Mouse (Mus musculus): ENCODE data around the gene 1700016H13Rik.
A peak's percentile ranks its signal among the peaks of the same experiment; 100 is the strongest.

The 1700016H13Rik gene

DNA sequence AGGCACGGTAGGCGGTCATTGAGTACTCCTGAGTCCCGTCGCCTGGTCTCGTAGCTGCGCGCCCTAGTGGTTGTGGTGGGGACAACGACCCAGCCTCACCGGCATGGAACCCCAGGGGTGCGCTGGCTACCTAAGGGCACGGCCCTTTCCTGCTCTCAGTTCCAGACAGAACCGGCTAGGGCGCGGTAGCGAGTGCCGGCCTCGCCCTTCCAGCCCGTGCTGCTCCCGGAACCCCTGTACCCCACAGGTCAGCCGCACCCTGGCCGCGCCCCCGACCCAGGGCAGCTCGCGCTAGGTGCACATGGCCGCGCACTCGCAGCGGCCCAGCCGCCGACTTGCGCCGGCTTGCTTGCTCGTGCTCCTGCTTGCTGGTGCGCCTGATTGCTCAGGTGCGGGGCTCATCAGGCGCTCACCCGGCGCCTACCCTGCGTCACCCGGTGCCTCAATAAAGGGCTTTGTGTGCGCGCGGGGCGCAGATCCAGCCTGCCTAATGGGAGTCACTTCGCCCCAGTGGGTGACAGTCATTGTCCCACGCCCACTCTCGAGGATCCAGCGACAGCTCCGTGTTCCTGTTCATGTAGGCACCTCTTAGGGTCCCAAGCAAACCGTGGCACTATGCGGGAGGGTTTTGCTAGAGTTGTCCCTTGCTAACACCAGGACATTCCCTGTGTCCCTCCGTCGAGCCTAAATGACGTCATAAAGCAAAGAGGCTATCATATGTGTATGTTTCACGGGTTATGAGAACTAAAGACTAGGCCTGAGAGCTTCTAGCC is at the start of gene 1700016H13Rik:
TSS of gene 1700016H13Rik (minus strand) at position 665 of the 773 bp plus-strand sequence.
- DNase-seq (ENCODE audit: extremely low spot score, low spot score), result peak; percentile 84

DNA sequence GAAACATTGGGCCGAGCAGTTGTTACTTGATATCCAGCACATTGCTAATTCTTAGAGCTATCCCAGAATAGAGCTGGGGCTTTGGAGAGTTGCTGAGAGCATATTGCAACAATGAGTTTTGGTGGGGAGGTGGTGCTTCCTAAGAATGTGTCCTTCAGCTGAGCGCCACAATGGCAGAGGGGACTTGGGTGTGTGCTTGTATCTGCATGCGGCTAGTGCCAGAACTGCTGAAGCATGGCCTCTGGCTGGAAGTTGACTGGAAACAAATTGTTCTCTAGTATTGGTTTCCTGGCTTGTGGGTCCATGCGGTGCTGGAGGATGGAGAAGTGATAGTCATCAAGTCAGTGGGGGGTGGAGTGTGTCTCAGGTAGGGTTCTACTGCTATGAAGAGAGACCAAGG is 49.5 kb upstream of the 1700016H13Rik start:
- no peak for DNase-seq (ENCODE audit: extremely low spot score, low spot score)

DNA sequence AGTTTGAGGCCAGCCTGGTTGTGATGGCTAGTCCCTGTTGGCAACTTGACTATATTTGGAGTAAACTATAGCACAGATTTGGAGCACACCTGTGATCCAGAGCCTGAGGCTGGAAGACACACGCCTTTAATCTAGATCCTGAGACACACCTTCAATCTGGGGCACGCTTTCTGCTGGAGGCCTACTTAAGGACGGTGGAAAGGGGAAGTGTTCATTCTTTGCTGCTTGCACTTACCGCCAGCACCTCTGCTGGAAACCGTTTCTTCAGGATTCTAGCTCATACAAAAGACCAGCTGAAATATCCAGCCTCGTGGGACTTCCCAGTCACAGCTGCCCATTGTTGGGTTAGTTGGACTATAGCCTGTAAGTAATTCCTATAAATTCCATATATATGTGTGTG is 46.7 kb upstream of the 1700016H13Rik start:
- DNase-seq (ENCODE audit: extremely low spot score, low spot score), result no peak

DNA sequence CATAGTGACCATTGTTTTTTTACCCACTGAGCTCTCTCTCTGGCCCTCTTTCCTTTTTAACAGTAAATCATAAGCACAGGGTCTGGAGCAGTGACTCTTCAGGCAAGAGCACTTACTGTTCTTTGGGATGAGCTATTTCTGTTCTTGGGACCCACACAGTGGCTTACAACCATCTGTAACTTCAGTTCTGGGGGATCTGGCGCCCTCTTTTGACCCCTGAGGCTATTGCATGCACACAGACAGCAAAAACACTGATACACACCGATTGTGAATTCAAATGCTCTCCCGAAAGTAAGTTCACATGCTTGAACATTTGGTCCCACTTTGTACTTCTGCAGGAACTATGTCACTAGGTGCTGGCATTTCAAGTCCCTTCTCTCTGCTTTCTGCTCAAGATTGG is 45.7 kb upstream of the 1700016H13Rik start:
- no peak for DNase-seq (ENCODE audit: extremely low spot score, low spot score)

DNA sequence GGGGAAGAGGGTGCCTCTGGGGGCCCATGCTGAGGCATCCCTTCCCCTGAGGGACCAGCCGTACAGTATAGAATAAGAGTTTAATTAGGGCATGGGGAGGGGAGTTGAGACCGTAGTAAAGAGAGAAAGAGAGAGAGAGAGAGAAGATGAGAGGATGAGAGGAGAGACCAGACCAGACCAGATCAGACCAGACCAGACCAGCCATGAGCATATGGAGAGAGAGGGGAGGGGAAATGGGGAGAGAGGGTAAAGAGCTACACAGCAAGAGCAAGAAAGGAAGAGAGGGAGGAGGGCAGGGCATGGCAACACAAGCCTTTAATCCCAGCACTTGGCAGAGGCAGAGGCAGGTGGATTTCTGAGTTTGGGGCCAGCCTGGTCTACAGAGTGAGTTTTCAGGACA is 44.9 kb upstream of the 1700016H13Rik start:
- no peak for DNase-seq (ENCODE audit: extremely low spot score, low spot score)

DNA sequence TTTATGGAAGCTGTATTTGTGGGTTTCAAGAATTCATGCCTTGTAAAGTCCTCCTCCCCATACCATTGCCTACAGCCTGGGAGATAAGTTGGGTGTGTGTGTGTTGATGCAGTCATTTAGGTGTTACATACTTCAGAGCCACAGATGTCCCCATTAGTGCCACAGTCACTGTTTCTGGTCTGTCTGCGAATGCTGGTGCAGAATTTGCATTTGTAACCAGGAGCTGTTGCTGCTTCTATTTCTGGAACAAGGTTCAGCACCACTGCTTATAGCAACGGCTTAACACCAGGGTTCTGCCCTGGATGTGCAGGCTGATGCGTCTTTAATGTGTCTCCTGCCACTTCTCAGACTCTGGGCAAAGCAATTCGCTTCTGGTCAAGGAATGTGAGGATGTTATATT is 43.7 kb upstream of the 1700016H13Rik start:
- DNase-seq (ENCODE audit: extremely low spot score, low spot score), result no peak

DNA sequence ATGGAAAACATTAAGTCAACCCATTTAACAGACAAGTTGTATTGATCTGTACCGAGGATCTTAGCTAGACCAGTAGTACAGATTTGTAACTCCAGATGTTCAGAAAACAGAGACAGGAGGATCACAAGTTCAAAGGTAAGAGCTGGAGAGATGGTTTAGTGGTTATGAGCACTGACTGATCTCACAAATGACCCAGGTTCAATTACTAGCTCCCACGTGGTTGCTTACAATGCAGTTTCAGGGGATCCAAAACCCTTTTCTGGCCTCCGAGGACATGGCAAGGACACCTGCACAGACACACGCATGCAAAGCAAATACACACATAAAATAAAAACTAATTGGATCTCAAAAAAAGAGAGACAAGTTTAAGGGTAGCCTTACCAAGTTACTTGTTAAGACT is 42.8 kb upstream of the 1700016H13Rik start:
- no peak for DNase-seq (ENCODE audit: extremely low spot score, low spot score)

DNA sequence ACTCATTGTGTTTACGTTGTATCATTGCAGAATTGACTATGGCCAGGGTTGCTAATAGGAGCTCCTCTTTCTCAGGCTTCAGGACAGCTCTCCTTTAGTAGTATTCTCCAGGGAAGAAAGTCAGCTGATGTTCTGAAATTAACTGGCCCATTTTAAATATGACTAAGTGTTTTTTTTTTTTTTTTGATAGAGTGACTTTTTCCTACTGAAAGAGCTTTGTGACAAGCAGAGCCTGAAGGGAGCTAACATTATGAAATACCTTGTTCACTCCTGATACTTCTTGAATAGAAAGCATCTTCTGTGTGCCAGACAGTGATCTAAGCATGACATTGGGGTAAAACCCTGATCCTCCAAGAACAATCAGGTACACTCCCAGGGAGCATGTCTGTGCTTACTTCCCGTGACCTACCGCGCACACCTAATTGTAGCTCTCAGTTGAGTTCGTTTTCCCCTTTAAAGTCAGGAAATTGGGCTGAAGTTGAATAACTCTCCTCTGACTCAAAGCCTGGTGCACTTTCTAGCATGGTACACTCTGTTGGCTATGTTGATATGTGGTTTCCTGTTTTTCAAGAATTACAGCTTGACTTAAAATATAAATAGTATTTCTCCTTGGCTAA is 42.2 kb upstream of the 1700016H13Rik start:
- DNase-seq (ENCODE audit: extremely low spot score, low spot score), result no peak

DNA sequence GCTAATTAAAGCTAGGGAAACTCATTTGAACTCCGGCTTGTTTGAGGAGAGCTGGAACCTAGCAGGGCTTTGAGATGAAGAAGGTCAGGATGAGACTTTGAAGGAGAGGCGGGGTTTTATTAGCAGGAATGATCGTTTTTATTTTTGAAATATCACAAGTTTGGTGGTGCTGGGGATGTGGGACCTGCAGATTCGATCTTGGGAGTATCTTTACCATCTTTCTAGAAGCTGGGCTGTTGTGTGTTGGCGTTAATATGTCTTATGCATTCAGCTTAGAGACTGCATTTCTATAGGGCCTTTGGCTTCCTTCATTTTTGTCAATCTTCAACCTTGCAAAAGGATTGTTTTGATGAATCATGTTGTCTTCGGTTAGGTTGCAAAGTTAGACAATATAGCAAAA is 38.3 kb upstream of the 1700016H13Rik start:
- DNase-seq (ENCODE audit: extremely low spot score, low spot score), result no peak

DNA sequence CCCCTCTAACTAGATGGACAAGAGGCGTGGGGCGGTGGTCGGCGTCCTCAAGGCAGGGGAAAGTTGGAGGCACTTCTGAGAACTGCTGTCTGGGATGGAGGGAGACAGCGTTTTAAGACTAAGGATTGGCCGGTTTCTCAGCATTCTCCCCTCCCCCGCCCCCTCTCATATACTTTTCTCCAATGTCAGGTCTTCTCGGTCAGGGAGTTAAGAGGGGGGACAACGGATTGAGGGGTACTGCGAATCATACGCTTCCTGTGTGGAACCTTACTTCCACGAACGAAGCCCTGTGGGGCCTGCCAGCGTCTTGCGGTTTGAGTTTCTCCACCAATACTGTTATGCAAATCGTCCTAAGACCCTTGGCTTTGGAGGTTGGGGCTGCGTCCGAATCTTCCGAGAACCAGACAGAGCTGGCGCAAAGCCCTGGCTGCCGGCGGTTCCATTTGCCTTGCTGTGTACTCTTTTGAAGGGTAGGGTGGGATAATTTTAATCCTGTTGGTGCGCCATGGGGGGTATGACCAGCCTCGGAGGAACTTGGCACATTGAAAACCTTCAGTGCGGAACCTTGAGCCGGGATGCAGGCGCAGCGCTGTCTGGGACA is 37.3 kb upstream of the 1700016H13Rik start:
- DNase-seq (ENCODE audit: extremely low spot score, low spot score), result peak; percentile 65

DNA sequence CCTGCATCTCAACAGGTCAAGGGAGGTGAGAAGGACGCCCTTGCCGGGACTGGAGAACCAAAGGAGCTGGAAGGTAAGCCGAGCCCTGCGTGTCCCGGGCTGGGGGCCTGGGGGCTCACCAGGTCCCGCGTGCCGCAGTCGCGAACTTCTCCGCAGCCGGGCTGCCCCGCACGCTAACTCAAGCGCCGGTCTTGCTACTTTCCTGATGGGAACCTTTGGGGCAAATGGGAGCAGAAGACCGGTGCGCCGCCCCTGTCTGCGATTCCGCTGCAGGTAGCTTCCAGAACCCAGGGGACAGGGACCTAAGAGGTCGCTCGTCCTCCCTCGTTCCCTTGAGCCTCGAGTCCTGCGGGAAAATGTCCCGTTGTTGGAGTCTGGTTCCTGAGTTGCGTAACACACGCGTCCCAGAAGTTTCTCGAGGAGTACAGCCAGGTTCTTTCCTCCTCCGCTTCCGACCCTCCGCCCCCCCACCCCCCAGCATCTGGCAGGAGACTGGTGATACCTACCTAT is 36.8 kb upstream of the 1700016H13Rik start:
- no peak for DNase-seq (ENCODE audit: extremely low spot score, low spot score)

DNA sequence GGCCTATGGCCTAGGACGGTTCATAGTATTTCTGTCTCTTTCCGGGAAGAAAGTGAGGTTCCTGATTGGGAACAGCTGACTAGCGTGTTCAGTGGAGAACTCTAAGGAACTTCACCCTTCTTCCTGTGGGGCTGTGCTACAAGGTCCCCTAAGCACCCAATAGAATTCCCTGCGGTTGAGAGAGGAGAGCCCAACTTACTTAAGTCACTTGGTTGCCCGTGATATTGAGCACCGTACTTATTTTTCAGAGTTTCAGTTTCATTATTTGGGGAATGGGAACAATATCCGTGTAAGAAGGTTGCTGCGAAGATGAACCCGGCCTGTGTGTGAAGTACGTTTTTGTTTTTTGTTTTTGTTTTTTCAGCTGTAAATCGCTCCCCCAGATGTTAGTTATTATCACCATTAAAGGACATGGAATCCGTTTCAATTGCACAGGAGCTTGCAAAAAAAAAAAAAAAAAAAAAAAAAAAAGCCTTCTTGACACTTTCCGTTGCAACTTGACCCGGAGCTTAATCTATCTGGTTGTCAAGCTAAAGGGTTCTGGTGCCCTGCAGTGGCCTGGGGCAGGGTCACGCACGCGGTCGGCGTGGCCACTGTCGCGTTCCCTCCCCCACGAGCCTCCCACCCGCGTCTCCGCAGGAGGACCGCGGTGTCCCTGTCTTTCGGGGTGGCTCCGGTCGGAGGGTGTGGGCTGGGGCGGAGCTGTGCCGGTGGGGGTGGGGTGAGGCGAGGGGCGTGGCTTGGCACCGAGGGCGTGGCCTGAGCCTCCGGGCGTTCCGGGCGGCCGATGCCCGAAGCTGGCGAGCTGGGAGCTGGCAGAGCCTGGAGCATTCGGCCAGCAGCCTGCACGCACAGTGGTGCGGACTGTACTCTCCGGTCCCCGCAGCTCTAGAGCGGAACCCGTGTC is 36.1 kb upstream of the 1700016H13Rik start, which contains the start of gene Aff1:
TSS of gene Aff1 (plus strand) at position 751 of the 907 bp plus-strand sequence.
- DNase-seq (ENCODE audit: extremely low spot score, low spot score), result peak; percentile 91

DNA sequence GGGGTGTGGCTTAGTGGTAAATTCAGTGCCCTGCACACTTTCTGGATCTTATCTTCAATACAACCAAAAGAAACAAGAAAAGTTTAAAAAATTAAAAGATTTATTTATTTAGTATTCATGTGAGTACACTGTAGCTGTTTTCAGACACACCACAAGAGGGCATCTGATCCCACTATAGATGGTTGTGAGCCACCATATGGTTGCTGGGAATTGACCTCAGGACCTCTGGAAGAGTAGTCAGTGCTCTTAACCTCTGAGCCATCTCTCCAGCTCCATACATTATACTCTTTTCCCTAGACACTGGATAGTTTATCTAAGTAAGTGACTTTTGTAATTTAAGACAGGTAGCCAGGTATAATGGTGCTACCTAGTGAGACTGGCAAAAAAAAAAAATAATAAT is 35.4 kb upstream of the 1700016H13Rik start:
- no peak for DNase-seq (ENCODE audit: extremely low spot score, low spot score)

DNA sequence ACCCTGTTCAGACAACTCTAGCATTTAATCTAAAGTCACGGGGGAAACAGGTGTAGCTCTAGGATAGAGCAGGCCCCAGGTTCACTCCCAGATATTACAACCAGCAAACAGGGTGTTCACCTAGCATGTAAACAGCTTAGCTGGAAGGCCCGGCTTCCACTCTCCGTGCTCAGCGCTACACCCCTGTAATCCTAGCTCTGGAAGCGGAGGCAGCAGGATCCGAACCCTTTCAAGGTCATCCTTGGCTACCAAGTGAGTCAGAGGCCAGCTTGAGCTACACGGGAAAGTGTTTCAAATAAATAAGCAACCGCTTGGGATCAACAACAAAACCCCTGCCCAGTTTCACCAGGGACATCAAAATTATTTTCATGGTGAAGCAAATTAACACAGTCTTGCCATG is 34.4 kb upstream of the 1700016H13Rik start:
- no peak for DNase-seq (ENCODE audit: extremely low spot score, low spot score)

DNA sequence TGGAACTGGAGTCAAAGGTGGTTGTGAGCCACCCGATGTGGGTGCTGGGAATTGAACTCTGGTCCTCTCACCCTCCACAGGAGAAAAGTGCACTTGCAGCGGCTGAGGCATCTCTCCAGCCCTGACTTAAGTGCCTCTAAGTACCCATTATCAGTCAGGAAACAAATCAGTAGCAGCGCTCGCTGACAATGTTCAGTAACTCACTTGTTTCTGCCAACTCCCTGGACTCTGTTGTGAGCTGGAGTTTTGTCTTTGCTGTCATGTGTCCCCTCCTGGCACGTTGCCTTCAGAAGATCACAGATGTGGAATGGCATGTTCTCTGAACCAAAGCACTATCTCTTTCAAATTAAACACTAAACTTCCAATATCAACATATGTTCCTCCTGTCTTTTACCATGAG is 33.8 kb upstream of the 1700016H13Rik start:
- DNase-seq (ENCODE audit: extremely low spot score, low spot score), result no peak

DNA sequence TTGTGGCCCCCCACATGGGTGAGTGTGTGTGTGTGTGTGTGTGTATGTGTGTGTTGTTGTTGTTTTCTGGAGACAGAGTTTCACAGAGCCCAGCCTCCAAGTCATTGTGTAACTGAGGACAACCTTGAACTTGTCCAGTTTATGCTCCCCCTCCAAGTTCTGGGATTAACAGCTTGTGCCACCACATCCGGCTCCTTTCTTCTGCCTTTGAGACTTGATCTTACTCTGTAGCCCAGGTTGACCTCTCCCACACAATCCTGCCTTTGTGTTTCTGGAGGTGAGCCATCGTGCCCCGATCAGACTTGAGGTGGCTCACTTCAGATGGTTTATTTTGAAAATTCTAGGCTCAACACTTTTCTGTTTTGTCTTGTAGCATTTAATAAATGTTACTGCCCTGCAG is 26.0 kb upstream of the 1700016H13Rik start:
- DNase-seq (ENCODE audit: extremely low spot score, low spot score), result no peak

DNA sequence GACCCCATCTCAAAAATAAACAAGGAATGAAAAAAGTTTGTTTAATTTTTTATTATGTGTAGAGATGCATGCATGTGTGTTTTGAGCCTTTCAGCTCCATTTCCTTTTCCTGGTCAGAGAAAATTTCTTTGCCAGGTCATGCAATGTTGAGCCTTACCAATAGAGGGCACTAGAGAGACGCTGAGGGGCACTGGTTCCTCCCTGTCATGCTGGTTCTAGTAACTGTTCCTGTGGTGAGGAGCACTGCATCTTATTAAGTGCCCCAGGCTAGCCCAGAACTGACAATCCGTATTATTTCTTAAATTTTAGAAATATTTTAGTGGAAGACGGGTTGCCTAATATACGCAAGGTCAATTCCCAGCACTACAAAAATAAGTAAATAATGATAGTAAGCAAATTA is 24.6 kb upstream of the 1700016H13Rik start:
- peak; percentile 74 for DNase-seq (ENCODE audit: extremely low spot score, low spot score)

DNA sequence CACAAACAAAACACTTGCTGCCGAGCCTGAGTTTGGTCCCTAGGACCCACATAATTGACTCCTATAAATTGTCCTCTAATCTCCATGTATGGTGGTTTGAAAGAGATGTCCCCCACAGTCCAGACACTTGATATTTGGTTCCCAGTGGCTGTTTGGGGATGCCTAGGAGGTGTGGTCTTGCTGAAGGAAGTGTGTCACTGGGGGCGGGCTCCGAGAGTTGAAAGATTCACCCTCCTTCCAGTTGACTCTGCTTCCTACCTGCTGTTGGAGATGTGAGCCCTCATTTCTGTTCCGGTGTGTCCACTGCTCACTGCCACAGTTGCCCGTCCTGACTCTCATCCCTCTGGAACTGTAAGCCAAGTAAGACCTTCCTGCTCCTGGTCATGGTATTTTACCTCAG is 23.2 kb upstream of the 1700016H13Rik start:
- DNase-seq (ENCODE audit: extremely low spot score, low spot score), result no peak

DNA sequence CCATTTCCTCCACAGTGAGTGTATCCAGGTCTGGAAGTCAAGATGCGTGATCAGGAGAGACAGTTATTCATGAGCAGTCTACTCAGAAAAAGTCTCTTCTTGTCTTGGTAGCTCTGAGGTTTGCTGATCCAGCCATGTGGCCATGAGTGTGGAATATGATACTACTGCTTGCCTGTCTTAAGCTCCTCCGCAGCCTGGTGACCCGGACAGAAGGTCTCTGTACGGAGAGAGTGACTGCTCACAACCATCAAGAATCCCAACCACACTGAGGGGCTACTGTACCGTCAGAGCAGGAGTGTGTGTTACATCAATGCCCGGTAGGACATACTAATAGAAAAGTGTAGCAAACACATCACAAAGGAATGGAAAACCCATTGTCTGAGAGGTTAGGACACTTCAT is 22.1 kb upstream of the 1700016H13Rik start:
- DNase-seq (ENCODE audit: extremely low spot score, low spot score), result no peak

DNA sequence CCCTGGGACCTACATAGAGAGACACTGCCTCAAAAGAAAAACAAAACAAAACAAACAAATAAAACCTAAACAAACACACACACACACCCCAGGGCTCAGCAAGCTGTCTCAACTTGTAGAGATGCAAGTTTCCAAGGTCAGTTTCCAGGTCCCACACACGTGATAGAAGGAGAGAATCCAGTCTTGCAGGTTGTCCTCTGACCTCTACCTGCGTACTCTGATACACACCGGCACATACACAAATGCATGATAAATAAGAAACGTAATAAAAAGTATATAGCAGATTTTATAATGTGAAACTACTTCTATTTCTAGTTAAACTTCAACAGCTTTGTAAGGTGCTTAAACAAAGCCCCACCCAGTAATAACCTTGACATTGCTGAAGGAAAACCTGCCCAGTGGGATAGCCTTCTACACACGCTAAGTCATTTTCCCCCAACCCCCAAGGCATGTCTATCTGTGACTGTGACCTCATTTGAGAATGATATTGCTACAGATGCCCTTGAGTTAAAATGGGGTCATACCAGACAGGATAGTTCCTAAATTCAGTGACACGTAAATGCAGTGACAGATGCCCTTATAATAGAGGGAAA is 20.6 kb upstream of the 1700016H13Rik start:
- no peak for DNase-seq (ENCODE audit: extremely low spot score, low spot score)

DNA sequence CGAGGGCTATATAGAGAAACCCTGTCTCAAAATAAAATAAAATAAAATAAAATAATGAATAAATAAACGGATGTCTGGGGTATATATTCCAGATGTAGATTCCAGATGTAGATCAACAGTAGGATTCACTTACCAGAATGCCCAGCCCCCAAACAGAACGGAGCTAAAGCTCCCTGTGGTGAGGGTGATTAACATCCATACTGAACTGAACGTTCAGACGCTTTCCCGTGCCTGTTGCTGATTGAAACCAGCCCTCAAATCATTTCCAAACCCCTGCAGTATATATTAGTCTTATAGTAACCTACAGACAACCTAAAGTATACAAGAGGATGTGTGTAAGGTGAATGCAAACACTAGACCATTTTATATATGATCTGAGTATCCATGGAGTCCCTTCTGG is 18.7 kb upstream of the 1700016H13Rik start:
- no peak for DNase-seq (ENCODE audit: extremely low spot score, low spot score)
